Mouse (Mus musculus) ES-Bruce4 (cell line): ENCODE measurements at regions not wholly inside any gene's neighbourhood (a gene's known extent, or its start where the extent isn't known, plus 50 kb on each side); places are given as distances from the start of the nearest gene placed in this dataset.

Source experiments
- CTCF ChIP-seq: IDR thresholded peaks from one replicate; pipeline ENCODE4 v1.8.1; 2011; ENCODE audit warnings: low read depth, low read length
- EP300 ChIP-seq: IDR thresholded peaks from 2 replicates; pipeline ENCODE4 v1.6.1; 2011; ENCODE audit warnings: low read depth, low read length; ENCODE audit not compliant: insufficient read depth
- POLR2A ChIP-seq: IDR thresholded peaks from one replicate; pipeline ENCODE4 v1.8.1; 2011; ENCODE audit warnings: low read length; ENCODE audit not compliant: insufficient read depth

DNA sequence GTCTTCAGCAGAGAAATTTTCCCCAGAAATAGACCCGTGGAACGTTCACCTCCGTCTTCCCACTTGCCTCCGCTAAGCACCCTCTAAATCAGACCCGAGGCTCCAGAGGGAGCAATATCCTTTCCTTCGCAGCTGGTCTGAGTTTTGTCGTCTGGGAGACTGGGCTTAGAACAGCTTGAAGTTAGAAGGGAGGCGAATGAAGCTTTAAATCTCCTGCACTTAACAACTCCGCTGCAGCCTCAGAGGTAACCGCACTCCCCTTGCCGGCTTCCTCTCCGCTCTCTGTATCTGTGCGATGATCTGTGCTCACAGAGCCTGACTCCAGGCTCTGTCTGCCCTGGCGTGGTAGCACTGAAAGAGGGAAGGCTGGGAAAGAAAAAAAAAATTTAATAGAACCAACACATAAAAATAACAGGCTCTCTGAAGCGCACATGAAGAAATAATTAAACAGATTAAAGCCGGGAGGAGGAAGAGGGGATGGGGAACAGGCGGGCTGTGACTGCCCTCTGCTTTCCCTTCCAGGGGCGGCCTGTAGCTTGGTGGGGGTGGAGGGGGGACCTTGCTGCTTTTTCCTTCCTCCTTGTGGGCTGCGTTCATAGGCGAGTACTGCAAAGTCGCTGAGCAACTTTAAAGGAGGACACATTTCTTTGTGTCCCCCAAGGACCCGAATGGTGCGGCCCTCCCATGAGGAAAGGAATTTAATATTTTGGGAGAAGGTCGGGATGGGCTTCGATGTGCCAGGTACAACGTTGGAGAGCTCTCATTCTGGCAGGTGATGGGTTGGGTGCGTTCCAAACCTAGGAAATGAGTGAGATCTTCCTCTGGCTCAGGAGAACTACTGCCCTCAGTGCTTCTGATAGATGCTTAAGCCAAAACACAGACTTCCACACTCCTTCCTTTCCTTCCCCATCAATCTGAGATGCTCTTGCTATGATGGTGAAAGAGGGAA lies 529.9 kb upstream of the Adam5 start:
- TF ChIP-seq POLR2A (no peak), CTCF (no peak), EP300 (no peak)
